Mouse (Mus musculus): Measurements from ENCODE around the gene Clpp.

Clpp gene

GRCm38 (mm10) chr17:56986105-56986805, 3.9 kb upstream of the Clpp start:
- no peak for DNase-seq (ENCODE audit: low read depth, low spot score)

- no peak for DNase-seq (ENCODE audit: low read depth, low spot score)
Observed at GRCm38 (mm10) chr17:56988441-56988840, 1.7 kb upstream of the Clpp start.

GRCm38 (mm10) chr17:56988921-56989430, 1.1 kb upstream of the Clpp start:
- no peak for DNase-seq (ENCODE audit: low read depth, low spot score)

- DNase-seq (ENCODE audit: low read depth, low spot score) = peak; percentile 68
Observed at GRCm38 (mm10) chr17:56989467-56990114, 514 bp upstream of the Clpp start.

GRCm38 (mm10) chr17:56990966-56991365, 861 bp downstream of the Clpp start:
- DNase-seq (ENCODE audit: low read depth, low spot score) = no peak

- DNase-seq (ENCODE audit: low read depth, low spot score) = no peak
Observed at GRCm38 (mm10) chr17:56995046-56995445, 4.9 kb downstream of the Clpp start.

GRCm38 (mm10) chr17:56996506-56996905, 6.4 kb downstream of the Clpp start:
- no peak for DNase-seq (ENCODE audit: low read depth, low spot score)

GRCm38 (mm10) chr17:56997029-56997667, 7.0 kb downstream of the Clpp start, which contains the start of gene Alkbh7:
Gene Alkbh7, plus strand, starts transcription at chr17:56997339.
- DNase-seq (ENCODE audit: low read depth, low spot score) = peak; percentile 97

GRCm38 (mm10) chr17:56999414-56999813, 9.3 kb downstream of the Clpp start:
- DNase-seq (ENCODE audit: low read depth, low spot score) = no peak

GRCm38 (mm10) chr17:56999968-57000609, 10.0 kb downstream of the Clpp start, which contains the start of gene Pspn:
Gene Pspn, minus strand, starts transcription at chr17:57000018.
- DNase-seq (ENCODE audit: low read depth, low spot score) = no peak

GRCm38 (mm10) chr17:57001228-57001627, 11.1 kb downstream of the Clpp start:
- no peak for DNase-seq (ENCODE audit: low read depth, low spot score)

- no peak for DNase-seq (ENCODE audit: low read depth, low spot score)
Observed at GRCm38 (mm10) chr17:57003994-57004393, 13.9 kb downstream of the Clpp start.

- no peak for DNase-seq (ENCODE audit: low read depth, low spot score)
Observed at GRCm38 (mm10) chr17:57007137-57007905, 17.2 kb downstream of the Clpp start.

- no peak for DNase-seq (ENCODE audit: low read depth, low spot score)
Observed at GRCm38 (mm10) chr17:57010911-57011235, 20.8 kb downstream of the Clpp start.

- DNase-seq (ENCODE audit: low read depth, low spot score) = peak; percentile 98
Observed at GRCm38 (mm10) chr17:57011236-57012141, 21.4 kb downstream of the Clpp start, which contains the start of the genes Gtf2f1 and Gm17949. Gene Gtf2f1, minus strand, starts transcription at chr17:57011288. Gene Gm17949, plus strand, starts transcription at chr17:57011469.

- DNase-seq (ENCODE audit: low read depth, low spot score) = no peak
Observed at GRCm38 (mm10) chr17:57012245-57012795, 22.2 kb downstream of the Clpp start.

- DNase-seq (ENCODE audit: low read depth, low spot score) = no peak
Observed at GRCm38 (mm10) chr17:57019693-57020092, 29.6 kb downstream of the Clpp start.

GRCm38 (mm10) chr17:57020960-57021359, 30.9 kb downstream of the Clpp start:
- no peak for DNase-seq (ENCODE audit: low read depth, low spot score)

- no peak for DNase-seq (ENCODE audit: low read depth, low spot score)
Observed at GRCm38 (mm10) chr17:57027471-57027870, 37.4 kb downstream of the Clpp start.

- DNase-seq (ENCODE audit: low read depth, low spot score) = no peak
Observed at GRCm38 (mm10) chr17:57029691-57030090, 39.6 kb downstream of the Clpp start.
